Mouse (Mus musculus) spleen, adult 2 months (tissue): ENCODE measurements around the gene 4930564D02Rik. TPM values are rescaled to one million over a fixed set of nuclear protein-coding genes. Genes with fewer than 3 reads are reported as not detected.

Source experiments
- DNase-seq, 2 experiments: peaks; one replicate each; pipeline versions ENCODE4 v3.0.0 to v3.0.0-alpha.2; 2012 to 2021; ENCODE audit warnings: low spot score in 2 of 2, low read depth in 1 of 2
- H3K27ac ChIP-seq: fragments of 200-500 bp; 2 replicates; pipeline ENCODE4 v1.5.1; 2012; ENCODE audit warnings: low read length, inconsistent platforms; ENCODE audit not compliant: insufficient read depth
- H3K27me3 ChIP-seq: fragments of 200-500 bp; 2 replicates; pipeline ENCODE4 v1.6.1; 2012; ENCODE audit warnings: mild to moderate bottlenecking, moderate library complexity, low read length, inconsistent platforms; ENCODE audit not compliant: control insufficient read depth, insufficient read depth
- H3K36me3 ChIP-seq: fragments of 200-500 bp; 2 replicates; pipeline ENCODE4 v1.6.1; 2012; ENCODE audit warnings: mild to moderate bottlenecking, low read length, inconsistent platforms; ENCODE audit not compliant: control insufficient read depth, insufficient read depth
- H3K4me1 ChIP-seq: fragments of 200-500 bp; 2 replicates; pipeline ENCODE4 v1.6.1; 2011; ENCODE audit warnings: inconsistent platforms; ENCODE audit not compliant: control insufficient read depth, insufficient read depth, insufficient read length
- H3K4me3 ChIP-seq: fragments of 200-500 bp; 2 replicates; pipeline ENCODE4 v1.5.1; 2011; ENCODE audit warnings: mild to moderate bottlenecking, inconsistent platforms; ENCODE audit not compliant: insufficient read depth, insufficient read length; ENCODE audit errors: extremely low read depth
- CTCF ChIP-seq: fragments of 200-500 bp; IDR thresholded peaks from 2 replicates; pipeline ENCODE4 v1.5.1; 2011; ENCODE audit warnings: mild to moderate bottlenecking, inconsistent platforms; ENCODE audit not compliant: insufficient read depth, insufficient read length, insufficient replicate concordance; ENCODE audit errors: extremely low read depth
- POLR2A ChIP-seq: fragments of 200-500 bp; IDR thresholded peaks from 2 replicates; pipeline ENCODE4 v1.6.1; 2011; ENCODE audit warnings: low read depth, low read length, inconsistent platforms
- WGBS: fragments of 180-500 bp; shearing (Covaris S2); methylation state at CpG from one replicate; pipeline ENCODE4 v1.1.7; 2018; 5-methylcytosine and 5-hydroxymethylcytosine counted together
- polyA plus RNA-seq: library from polyadenylated mRNA; depleted of rRNA; stranded (reverse); fragments of >200 nt; gene quantifications from 2 replicates; pipeline ENCODE4 v1.2.3, GENCODE M21; 2012; rRNA removed

4930564D02Rik gene
- not detected in 2 replicates for polyA plus RNA-seq

GRCm38 (mm10) chr3:105066544-105066943 is at the start of gene 4930564D02Rik:
Gene 4930564D02Rik (plus strand): TSS chr3:105066844.
- TF ChIP-seq CTCF = no peak
- TF ChIP-seq POLR2A = no peak
- H3K4me1 ChIP-seq = no peaks in the 10 kb centered on the region
- 85% methylated on average over 10 of the region's 10 CpGs for WGBS
- H3K27me3 ChIP-seq = no peaks in the 10 kb centered on the region
- no peak within 1 kb of the TSS for H3K4me3 ChIP-seq
- no peak for DNase-seq
- H3K27ac ChIP-seq = no peak within 1 kb of the TSS
- no peaks in the 10 kb centered on the region for H3K36me3 ChIP-seq

GRCm38 (mm10) chr3:105017314-105017713 is 49.3 kb upstream of the 4930564D02Rik start:
- WGBS = 76% methylated on average over 8 of the region's 8 CpGs
- TF ChIP-seq CTCF = no peak
- TF ChIP-seq POLR2A = no peak

GRCm38 (mm10) chr3:105018085-105018782 is 48.4 kb upstream of the 4930564D02Rik start:
- Histone ChIP-seq H3K4me3 (no peak overlapping the region), H3K27ac (no peak overlapping the region), H3K4me1 (no peaks in the 10 kb centered on the region), H3K36me3 (no peaks in the 10 kb centered on the region), H3K27me3 (no peaks in the 10 kb centered on the region)
- no peak for DNase-seq
- 64% methylated on average over 10 of the region's 10 CpGs for WGBS
- no peak for TF ChIP-seq CTCF
- no peak for TF ChIP-seq POLR2A

More at GRCm38 (mm10) chr3:105017314-105017713, 49.3 kb upstream of the 4930564D02Rik start:
- no peak overlapping the region for H3K27ac ChIP-seq
- no peak overlapping the region for H3K4me3 ChIP-seq
- no peaks in the 10 kb centered on the region for H3K27me3 ChIP-seq
- no peaks in the 10 kb centered on the region for H3K4me1 ChIP-seq
- no peak for DNase-seq
- H3K36me3 ChIP-seq = no peaks in the 10 kb centered on the region

- Histone ChIP-seq H3K4me3 (no peak overlapping the region), H3K27ac (no peak overlapping the region), H3K27me3 (no peaks in the 10 kb centered on the region), H3K36me3 (no peaks in the 10 kb centered on the region), H3K4me1 (no peaks in the 10 kb centered on the region)
- 84% methylated on average over 6 of the region's 6 CpGs for WGBS
- TF ChIP-seq CTCF (no peak), POLR2A (no peak)
- DNase-seq = no peak
These were observed 47.9 kb upstream of the 4930564D02Rik start for GRCm38 (mm10) chr3:105018783-105019105.

- Histone ChIP-seq H3K27ac (no peak overlapping the region), H3K27me3 (no peaks in the 10 kb centered on the region), H3K4me1 (no peaks in the 10 kb centered on the region), H3K4me3 (no peak overlapping the region), H3K36me3 (no peaks in the 10 kb centered on the region)
- no peak for DNase-seq
- TF ChIP-seq CTCF = no peak
- no peak for TF ChIP-seq POLR2A
- WGBS = 39% methylated on average over 12 of the region's 12 CpGs
These were observed 46.6 kb upstream of the 4930564D02Rik start for GRCm38 (mm10) chr3:105019826-105020692.

GRCm38 (mm10) chr3:105023371-105024005 is 43.2 kb upstream of the 4930564D02Rik start:
- Histone ChIP-seq H3K27me3 (no peaks in the 10 kb centered on the region), H3K4me3 (no peak overlapping the region), H3K27ac (no peak overlapping the region), H3K36me3 (no peaks in the 10 kb centered on the region), H3K4me1 (no peaks in the 10 kb centered on the region)
- no peak for DNase-seq
- WGBS = 47% methylated on average over 10 of the region's 10 CpGs
- TF ChIP-seq POLR2A (no peak), CTCF (no peak)

- H3K27me3 ChIP-seq = no peaks in the 10 kb centered on the region
- no peaks in the 10 kb centered on the region for H3K36me3 ChIP-seq
- WGBS = 45% methylated on average over 10 of the region's 10 CpGs
- H3K4me3 ChIP-seq = no peak overlapping the region
- no peak for DNase-seq
- H3K27ac ChIP-seq = no peak overlapping the region
- TF ChIP-seq CTCF (no peak), POLR2A (no peak)
- no peaks in the 10 kb centered on the region for H3K4me1 ChIP-seq
These were observed 30.3 kb upstream of the 4930564D02Rik start for GRCm38 (mm10) chr3:105036281-105036847.
